Mouse (Mus musculus): ENCODE results near the gene Nos1ap. TPM values are rescaled to one million over a fixed set of nuclear protein-coding genes. Genes with fewer than 3 reads are reported as not detected.
A peak's percentile ranks its signal among the peaks of the same experiment; 100 is the strongest.

Nos1ap gene
- total RNA-seq, 2 experiments from 2014 or later, result 204 to 213 TPM

GRCm38 (mm10) chr1:170586715-170587114 lies 2.9 kb downstream of the Nos1ap start:
- no peak for DNase-seq

DNA sequence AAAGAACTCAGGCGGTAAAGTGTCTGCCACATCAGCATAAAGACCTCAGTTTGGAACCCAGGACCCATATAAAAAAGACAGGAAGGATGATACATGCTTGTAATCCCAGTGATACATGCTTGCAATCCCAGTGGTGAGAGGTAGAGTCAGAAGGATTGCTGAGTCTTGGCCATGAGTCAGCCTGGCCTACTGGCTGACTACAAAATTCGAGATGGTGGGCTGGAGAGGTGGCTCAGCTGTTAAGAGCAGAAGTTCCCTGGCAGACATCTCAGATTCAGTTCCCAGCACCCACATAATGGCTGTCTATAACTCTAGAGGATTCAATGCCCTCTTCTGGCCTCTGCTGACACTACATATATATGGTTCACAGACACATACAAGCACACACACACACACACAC lies 5.7 kb downstream of the Nos1ap start:
- no peak for DNase-seq

DNA sequence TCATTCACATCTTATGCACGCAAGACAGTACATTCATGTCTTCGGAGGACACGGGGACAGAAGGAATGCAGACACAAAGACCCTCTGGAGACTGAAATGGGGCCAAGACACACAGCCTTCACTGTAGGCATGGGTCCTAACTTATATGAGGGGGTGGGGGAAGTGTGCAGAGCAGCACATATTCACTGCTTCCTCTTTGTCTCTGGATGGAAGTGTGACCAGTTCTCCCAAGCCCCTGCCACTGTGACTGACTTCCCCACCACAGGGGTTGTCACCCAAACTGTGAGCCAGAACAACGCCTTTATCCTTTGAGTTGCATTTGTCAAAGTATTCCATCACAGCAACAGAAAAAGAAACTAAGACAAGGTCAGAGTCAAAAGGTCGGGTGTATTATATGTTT lies 7.3 kb downstream of the Nos1ap start:
- no peak for DNase-seq

GRCm38 (mm10) chr1:170580485-170581110 lies 9.1 kb downstream of the Nos1ap start:
- no peak for DNase-seq

DNA sequence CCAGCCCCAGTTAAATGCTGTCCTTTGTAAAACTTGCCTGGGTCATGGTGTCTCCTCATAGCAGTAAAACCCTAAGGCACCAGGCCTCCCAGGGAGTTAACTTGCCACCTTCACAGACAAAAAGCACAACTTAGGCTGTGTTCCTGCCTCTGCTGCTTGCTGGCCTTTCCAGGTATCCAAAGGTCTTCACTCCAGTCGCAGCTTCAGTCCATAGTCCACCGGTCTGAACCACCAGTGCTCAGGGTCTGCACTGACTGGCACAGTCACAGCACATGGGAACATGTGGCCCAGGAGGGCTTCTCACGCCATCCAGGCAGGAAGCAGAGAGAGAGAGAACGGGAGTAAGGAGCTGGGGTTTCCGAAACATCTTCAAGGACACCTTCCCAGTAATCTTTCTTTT lies 10.2 kb downstream of the Nos1ap start:
- DNase-seq, result no peak

DNA sequence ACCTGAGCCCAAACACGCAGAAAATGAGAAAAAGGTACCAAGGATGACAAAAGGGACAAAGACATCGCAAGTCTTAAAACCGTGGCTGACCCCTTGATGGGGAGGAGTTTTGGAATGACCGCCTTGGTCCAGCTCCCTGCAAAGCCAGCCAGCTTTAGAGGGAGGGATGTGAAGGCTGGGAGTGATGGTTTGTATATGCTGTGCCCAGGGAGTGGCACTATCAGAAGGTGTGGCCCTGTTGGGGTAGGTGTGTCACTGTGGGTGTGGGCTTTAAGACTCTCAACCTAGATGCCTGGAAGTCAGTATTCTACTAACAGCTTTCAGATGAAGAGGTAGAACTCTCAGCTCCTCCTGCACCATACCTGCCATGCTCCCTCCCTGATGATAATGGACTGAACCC lies 10.6 kb downstream of the Nos1ap start:
- no peak for DNase-seq

DNA sequence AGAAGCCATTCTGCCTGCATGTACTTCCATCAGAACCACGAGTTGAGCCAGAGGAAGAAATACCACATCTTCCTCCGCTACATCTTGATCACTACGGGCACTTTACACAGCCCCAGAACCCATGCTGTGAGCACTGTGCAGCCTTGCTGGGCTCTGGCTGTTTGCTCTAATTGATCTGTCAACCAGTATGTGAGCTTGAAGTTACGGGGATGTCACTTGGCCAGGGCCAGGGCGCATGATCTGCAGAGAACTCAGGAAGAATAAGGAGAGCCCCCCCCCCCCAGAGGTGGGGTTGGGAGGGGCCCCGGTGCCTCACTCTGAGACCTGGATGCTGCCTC lies 13.0 kb downstream of the Nos1ap start:
- DNase-seq, result no peak

DNA sequence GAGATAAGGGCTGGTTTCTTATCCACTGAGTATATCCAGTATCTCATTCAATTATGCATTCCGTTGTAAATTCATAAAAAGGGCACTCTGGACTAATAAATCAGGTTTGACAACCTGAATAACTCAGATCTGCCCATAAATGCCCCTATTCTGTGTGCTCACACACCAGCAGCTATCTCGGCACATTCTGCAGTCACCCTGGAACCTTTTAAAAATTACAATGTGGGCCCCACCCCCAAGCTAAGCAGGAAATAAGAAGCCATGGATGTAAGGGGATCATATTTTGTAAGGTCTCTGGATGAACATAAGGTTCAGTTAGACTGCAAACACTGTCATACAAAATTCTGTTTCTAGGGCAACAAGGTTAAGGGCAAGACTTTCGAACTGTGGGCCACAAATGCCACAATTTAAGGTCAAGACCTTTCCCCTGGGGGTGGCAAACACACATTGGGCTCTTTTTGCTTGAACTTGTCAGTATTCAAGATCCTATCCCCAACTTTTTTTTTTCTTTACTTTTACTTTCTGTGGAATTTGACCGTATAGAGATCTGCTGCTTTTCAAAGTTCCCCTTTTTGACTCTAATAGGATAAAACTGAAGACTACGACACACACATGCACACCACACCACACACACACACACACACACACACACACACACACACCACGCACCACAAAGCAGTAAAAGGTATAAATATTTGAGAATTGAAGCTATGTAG lies 13.5 kb downstream of the Nos1ap start:
- no peak for DNase-seq

DNA sequence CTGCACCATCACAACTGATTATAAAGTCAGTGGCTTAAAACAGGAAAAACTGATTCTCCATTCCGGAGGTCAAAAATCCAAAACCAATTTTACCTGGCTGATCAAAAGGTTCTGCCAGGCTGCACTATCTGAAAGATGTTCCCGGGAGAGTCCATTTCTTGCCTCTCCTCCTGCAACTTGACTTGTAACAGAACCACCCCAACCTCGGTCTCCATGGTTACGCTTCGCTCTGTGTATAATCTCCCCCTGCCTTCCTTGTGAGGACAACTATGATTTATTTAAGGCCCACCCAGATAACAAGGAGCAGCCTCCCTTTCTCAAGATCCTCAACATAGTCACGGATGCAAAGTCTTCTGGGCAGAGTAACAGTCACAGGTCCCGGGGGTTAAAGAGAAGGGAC lies 16.5 kb downstream of the Nos1ap start:
- no peak for DNase-seq

- no peak for DNase-seq
Measured at GRCm38 (mm10) chr1:170566969-170567368, 22.7 kb downstream of the Nos1ap start.

DNA sequence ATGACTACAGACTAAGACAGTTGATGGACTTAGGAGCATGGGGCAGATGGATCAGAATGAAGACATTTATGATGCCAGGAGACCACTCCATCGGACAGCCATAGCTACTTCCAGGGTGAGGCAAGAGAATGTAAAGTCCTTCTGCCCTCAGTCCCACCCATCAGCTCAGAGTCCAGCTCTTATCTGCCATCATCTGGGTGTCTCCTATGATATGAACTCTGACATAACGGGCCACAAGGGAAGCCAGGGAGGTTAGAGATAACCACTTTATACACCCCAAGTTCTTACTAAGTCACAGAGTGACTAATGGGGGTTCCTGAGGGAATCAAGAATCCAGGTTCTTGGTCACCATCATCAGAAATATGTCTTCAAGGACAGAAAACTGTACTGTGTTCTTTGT lies 23.1 kb downstream of the Nos1ap start:
- no peak for DNase-seq

DNA sequence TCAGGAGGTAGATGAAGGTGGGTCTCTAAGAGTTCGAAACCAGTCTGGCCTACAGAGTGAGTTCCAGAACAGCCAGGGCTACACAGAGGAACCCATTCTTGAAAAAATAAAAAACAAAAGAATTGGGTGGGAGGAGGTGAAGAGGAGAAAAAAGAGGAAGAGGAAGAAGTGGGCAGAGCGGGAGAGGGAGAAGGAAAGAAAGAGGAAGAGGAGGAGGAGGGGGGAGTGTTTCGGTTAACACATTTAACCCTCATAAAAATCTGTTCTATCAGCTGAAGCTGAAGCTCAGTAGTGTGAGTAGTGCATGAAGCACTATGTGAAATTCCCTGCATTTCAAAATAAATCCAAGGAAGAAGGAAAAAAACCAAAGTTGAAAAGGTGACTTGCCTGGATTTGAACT lies 24.7 kb downstream of the Nos1ap start:
- no peak for DNase-seq

DNA sequence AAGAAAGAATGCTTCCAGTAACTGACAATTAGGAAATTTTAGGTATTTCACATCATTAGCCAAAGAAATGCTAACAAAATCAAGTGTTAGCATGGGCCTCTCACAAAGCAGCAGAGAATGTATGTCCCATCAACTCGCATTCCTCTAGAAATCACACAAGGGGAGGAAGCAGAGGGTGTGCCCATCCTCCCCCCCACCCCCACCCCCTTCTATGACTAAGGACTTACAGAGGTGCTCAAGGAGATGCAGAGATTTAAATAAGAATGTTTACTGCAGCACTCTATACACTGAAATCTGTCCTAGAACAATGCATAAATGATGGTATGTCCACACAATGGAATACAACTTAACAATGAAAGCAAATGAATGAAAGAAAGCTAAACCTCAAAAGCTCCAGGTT lies 27.2 kb downstream of the Nos1ap start:
- DNase-seq, result no peak

DNA sequence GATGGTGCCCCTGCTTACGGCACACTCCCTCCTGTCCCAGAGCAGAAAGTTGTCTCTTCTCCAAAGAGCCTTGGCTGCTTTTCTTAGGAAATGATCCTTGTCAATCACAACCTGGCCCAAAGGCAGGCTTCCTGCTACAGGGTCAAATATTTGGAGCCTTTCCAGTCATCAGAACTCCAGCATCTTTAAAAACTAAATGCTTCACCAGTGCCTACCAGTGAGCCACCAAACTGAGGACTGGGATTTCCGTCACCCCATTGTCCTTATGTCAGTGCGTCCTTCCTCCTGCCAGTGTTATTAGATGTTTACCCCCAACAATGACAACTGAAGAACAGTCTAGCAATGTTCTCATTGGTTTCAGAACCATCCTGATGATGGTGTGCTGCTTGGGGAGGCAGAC lies 28.9 kb downstream of the Nos1ap start:
- DNase-seq, result no peak

DNA sequence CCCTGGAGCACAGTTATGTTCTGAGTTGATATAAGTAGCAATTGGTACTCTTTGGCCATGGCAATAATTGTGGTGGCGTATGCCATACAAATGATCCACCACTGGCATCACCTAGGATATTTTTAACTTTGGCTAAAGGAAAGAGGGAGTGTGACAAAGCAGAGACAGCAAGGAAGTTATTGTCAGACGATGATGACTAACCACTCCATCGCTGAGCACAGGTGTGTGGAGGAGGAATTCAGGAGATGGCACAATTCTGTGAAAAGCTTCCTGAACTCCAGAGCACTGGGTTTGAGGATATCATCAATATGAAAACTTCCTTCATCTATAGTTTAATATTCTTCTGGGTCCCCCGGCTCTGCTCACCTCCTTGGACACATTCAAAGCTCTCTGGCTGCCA lies 31.7 kb downstream of the Nos1ap start:
- DNase-seq, result no peak

GRCm38 (mm10) chr1:170556696-170557095 lies 33.0 kb downstream of the Nos1ap start:
- DNase-seq, result no peak

- peak; percentile 86 to 88 for DNase-seq
Measured at GRCm38 (mm10) chr1:170554939-170555293, 34.7 kb downstream of the Nos1ap start.

- DNase-seq, result no peak
Measured at GRCm38 (mm10) chr1:170554235-170554938, 35.3 kb downstream of the Nos1ap start.

DNA sequence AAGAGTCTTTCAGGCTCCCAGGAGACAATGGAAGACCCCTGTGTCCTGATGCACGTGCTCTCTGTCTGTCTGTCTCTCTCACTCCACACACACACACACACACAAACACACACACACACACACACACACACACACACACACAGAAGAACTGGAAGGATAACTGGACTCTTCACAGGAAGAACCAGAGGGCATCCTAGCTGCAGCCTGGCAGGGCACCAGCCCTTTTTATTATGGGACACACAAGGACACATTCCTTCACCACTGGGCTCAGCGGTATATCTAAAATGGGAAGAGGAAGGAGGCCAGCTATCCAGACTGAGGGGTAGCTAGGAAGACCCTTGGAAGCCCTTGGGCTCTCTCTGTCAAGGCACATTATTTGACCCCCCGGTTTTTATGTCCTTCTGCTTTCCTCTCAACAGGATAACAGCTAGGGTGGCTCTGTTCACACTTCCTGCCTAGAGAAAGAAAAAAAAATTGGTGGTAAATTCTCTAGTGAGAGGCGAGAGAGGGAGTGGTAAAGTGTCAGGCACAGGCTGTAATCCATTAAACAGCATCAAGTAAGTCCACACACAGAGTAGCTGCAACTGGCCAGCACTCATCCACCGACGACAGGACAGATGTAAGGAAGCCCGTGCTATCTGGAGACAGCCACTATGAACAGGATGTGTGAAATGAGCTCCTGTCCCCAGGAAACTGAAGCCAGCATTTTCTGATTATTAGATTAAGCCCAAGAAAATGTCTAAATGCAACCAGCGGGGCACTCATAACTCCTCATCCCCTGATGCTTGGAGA lies 38.8 kb downstream of the Nos1ap start:
- no peak for DNase-seq

DNA sequence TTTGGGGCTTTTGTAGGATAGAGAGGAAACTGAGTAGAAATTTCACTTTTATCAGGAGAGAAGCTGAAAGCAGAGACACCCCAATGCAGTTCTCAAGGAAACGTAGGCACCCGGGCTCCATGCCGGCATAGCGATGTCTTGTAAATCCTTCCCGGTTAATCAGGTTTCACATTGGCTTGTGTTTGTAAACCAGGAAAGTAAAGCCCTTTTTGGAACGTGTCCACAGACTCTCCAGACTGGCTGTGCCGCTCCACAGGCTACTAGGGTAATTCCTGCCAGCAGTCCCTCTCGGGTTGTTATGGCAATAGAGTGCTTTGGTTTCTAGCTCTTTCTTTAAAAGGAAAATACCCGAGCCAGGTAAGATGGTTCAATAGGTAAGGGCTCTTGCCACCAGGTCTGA lies 40.6 kb downstream of the Nos1ap start:
- peak; percentile 44 to 46 for DNase-seq

DNA sequence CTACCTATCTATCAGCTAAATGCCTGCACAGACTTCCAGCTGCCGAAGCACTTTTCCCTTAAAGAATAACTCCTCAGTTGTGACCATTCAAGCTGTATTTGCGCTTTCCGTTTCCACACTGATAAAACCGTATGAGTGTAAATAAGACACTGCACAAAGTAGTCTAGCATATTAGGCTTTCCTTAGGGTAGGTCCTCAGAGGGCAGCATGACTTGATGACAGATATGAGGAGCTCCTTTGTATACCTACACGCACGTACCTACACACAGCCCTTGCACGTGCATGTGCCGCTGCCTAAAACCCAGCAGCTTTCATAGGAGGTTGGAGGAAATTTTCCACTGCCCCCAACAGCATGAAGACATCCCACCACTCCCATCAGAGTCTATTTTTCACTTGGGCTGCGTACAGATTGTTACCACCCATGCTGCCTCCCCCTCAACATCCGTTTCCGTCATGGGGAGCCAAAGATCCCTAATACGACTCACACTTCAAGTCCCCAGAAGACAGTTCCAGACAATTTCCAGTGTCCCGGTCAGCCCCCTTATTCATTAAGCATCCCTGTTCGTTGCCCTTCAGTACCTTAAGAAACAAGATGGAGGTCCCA lies 41.4 kb downstream of the Nos1ap start:
- peak; percentile 65 to 66 for DNase-seq

- no peak for DNase-seq
Measured at GRCm38 (mm10) chr1:170546297-170546696, 43.4 kb downstream of the Nos1ap start.

- DNase-seq, result no peak
Measured at GRCm38 (mm10) chr1:170545286-170545685, 44.4 kb downstream of the Nos1ap start.
